Mouse (Mus musculus) hindbrain, embryonic 15.5 days (tissue): ENCODE data around the gene Hp. TPM values are rescaled to one million over a fixed set of nuclear protein-coding genes. Genes with fewer than 3 reads are reported as not detected.

Experiments used
- ATAC-seq: fragments of 200-750 bp; cut with Nextera tagmentation; 2 replicates; pipeline ENCODE4 v1.8.0; 2017; ENCODE audit warnings: low read depth, moderate number of reproducible peaks, moderate TSS enrichment; ENCODE audit not compliant: low FRiP score
- H3K27ac ChIP-seq: fragments of 300-500 bp; sonication (generic); replicated peaks from 2 replicates; pipeline ENCODE4 v1.5.1; 2015; ENCODE audit warnings: mild to moderate bottlenecking, inconsistent platforms
- H3K27me3 ChIP-seq: fragments of 300-500 bp; sonication (generic); 2 replicates; pipeline ENCODE4 v1.6.1; 2015; ENCODE audit warnings: control low read depth, inconsistent platforms
- H3K36me3 ChIP-seq: fragments of 300-500 bp; sonication (generic); 2 replicates; pipeline ENCODE4 v1.6.1; 2015; ENCODE audit warnings: control low read depth, inconsistent platforms
- H3K4me1 ChIP-seq: fragments of 300-500 bp; sonication (generic); replicated peaks from 2 replicates; pipeline ENCODE4 v1.6.1; 2015; ENCODE audit warnings: control low read depth, inconsistent platforms
- H3K4me2 ChIP-seq: fragments of 300-500 bp; sonication (generic); 2 replicates; pipeline ENCODE4 v1.6.1; 2015; ENCODE audit warnings: moderate library complexity, mild to moderate bottlenecking, inconsistent platforms
- H3K4me3 ChIP-seq: fragments of 300-500 bp; sonication (generic); 2 replicates; pipeline ENCODE4 v1.5.1; 2015; ENCODE audit warnings: mild to moderate bottlenecking, inconsistent platforms
- H3K9ac ChIP-seq: fragments of 300-500 bp; sonication (generic); 2 replicates; pipeline ENCODE4 v1.6.1; 2015; ENCODE audit warnings: inconsistent platforms
- H3K9me3 ChIP-seq: fragments of 300-500 bp; sonication (generic); 2 replicates; pipeline ENCODE4 v1.6.1; 2016; ENCODE audit warnings: control low read depth, inconsistent platforms
- WGBS: fragments of 180-500 bp; shearing (Covaris S2); methylation state at CpG from one replicate; pipeline ENCODE4 v1.1.7; 2015; 5-methylcytosine and 5-hydroxymethylcytosine counted together
- polyA plus RNA-seq: library from polyadenylated mRNA; unstranded; fragments of >200 nt; fragmentation: Nextera tagmentation; extraction: Ambion mirVana; gene quantifications from 2 replicates; pipeline ENCODE4 v1.2.1, GENCODE M21; 2015

Hp gene
- polyA plus RNA-seq, 1 experiment from 2014 or later: 0.51 TPM

DNA sequence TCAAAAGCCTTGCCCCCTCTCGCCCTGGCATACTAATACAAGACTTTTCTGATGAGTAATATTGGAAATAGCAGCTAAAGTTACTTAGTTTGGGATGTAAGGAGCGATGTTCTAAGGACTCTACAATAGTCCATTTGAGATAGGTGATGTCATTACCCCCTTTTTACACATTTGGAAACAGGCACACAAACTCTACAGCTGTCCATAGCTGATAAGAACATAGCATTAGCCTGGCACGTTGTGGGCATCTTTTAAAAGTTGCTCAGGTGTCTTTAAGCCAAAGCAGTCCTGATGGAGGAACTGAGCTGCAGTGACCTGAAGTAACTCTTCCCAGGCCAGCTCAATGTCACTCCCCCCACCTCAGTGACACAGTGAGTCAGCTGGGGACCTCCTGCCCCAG lies 12.4 kb upstream of the Hp start:
- no peak overlapping the region for H3K4me2 ChIP-seq
- no peak overlapping the region for H3K9ac ChIP-seq
- H3K4me3 ChIP-seq: no peak overlapping the region
- H3K4me1 ChIP-seq: no peaks in the 10 kb centered on the region
- peaks cover 9% of the 10 kb centered on the region; the same call in 1 of the 2 replicates for H3K36me3 ChIP-seq
- H3K27me3 ChIP-seq: no peaks in the 10 kb centered on the region
- WGBS: 91% methylated on average over 3 of the region's 3 CpGs
- H3K27ac ChIP-seq: no peak overlapping the region
- no peak for ATAC-seq
- no peaks in the 10 kb centered on the region for H3K9me3 ChIP-seq

DNA sequence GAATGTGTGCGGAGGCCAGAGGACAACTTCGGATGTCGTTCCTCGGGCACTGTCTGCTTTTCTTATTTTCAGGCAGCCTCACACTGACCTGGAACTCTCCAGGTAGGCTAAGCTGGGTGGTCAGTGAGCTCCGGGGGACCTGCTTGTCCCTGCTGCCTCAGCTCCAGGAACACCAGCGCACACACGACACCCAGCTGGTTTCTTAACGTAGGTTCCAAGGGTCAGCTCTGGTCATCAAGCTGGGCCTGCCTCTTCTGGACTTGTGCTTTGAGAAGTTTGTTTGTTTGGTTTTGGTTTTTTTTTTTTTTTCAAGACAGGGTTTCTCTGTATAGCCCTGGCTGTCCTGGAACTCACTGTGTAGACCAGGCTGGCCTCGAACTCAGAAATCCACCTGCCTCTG lies 11.9 kb upstream of the Hp start:
- no peak overlapping the region for H3K4me2 ChIP-seq
- ATAC-seq: no peak
- no peak overlapping the region for H3K4me3 ChIP-seq
- peaks cover 9% of the 10 kb centered on the region; the same call in 1 of the 2 replicates for H3K36me3 ChIP-seq
- WGBS: 86% methylated on average over 9 of the region's 9 CpGs
- no peak overlapping the region for H3K9ac ChIP-seq
- H3K27me3 ChIP-seq: no peaks in the 10 kb centered on the region
- H3K4me1 ChIP-seq: no peaks in the 10 kb centered on the region
- H3K27ac ChIP-seq: no peak overlapping the region
- no peaks in the 10 kb centered on the region for H3K9me3 ChIP-seq

- 70% methylated on average over 7 of the region's 7 CpGs for WGBS
These were observed 8.1 kb upstream of the Hp start for GRCm38 (mm10) chr8:109586972-109587504.

DNA sequence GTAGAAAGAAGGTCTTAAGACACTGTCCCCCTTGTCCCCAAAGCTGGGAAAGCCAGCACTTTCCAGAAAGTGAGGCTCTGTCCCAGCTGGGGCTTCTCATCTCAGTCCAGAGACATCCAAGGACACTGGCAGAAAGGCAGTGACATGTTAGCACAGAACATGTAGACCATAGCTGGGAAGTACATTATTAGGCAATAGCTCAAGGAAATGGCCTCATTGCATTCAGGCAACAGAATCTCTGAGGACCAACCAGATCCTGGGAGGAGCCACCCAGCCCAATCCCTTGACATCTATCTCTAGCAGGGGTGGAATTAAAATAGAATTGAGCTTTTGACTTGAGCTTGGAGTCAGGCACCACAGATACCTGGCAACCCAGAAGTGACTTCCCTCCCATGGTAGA lies 6.7 kb upstream of the Hp start:
- ATAC-seq: no peak
- Histone ChIP-seq H3K36me3 (no peaks in the 10 kb centered on the region), H3K27ac (no peak overlapping the region), H3K4me2 (no peak overlapping the region), H3K9ac (no peak overlapping the region), H3K27me3 (no peaks in the 10 kb centered on the region), H3K9me3 (no peaks in the 10 kb centered on the region), H3K4me3 (no peak overlapping the region), H3K4me1 (no peaks in the 10 kb centered on the region)

More at GRCm38 (mm10) chr8:109586972-109587504, 8.1 kb upstream of the Hp start:
- H3K27ac ChIP-seq: no peak overlapping the region
- no peaks in the 10 kb centered on the region for H3K36me3 ChIP-seq
- ATAC-seq: no peak
- H3K4me3 ChIP-seq: no peak overlapping the region
- no peaks in the 10 kb centered on the region for H3K27me3 ChIP-seq
- H3K9me3 ChIP-seq: no peaks in the 10 kb centered on the region
- H3K4me2 ChIP-seq: no peak overlapping the region
- no peaks in the 10 kb centered on the region for H3K4me1 ChIP-seq
- no peak overlapping the region for H3K9ac ChIP-seq

- no peak overlapping the region for H3K4me2 ChIP-seq
- H3K4me3 ChIP-seq: no peak overlapping the region
- no peak overlapping the region for H3K27ac ChIP-seq
- no peaks in the 10 kb centered on the region for H3K9me3 ChIP-seq
- 93% methylated on average over 3 of the region's 3 CpGs for WGBS
- H3K9ac ChIP-seq: no peak overlapping the region
- no peak for ATAC-seq
- no peaks in the 10 kb centered on the region for H3K36me3 ChIP-seq
- H3K27me3 ChIP-seq: no peaks in the 10 kb centered on the region
- no peaks in the 10 kb centered on the region for H3K4me1 ChIP-seq
These were observed 5.9 kb upstream of the Hp start for GRCm38 (mm10) chr8:109584830-109585229.

DNA sequence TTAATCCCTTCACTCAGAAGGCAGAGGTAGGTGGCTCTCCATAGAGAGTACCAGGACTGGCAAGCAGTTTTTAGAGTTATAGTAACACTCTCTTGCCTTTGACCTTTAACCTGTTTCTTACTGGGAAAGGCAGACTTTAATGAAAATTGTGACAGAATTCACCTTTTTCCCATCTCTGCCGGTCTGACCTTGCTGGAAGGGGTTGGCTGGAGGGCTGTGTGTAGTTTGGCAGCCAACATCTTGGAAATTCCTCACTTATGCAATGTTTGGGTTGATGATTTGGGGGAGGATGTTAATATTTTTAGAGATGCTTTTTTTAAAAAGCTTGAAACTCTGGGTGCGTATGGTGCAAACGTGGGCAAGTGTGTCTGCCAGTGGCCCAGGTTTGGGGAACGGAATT lies 5.3 kb upstream of the Hp start:
- Histone ChIP-seq H3K4me2 (no peak overlapping the region), H3K4me1 (no peaks in the 10 kb centered on the region), H3K4me3 (no peak overlapping the region), H3K27ac (no peak overlapping the region), H3K9me3 (no peaks in the 10 kb centered on the region), H3K27me3 (no peaks in the 10 kb centered on the region), H3K9ac (no peak overlapping the region), H3K36me3 (no peaks in the 10 kb centered on the region)
- WGBS: 88% methylated on average over 4 of the region's 4 CpGs
- ATAC-seq: no peak

GRCm38 (mm10) chr8:109576311-109576710 lies 2.7 kb downstream of the Hp start:
- no peaks in the 10 kb centered on the region for H3K9me3 ChIP-seq
- 79% methylated on average over 4 of the region's 4 CpGs for WGBS
- no peak overlapping the region for H3K27ac ChIP-seq
- no peaks in the 10 kb centered on the region for H3K27me3 ChIP-seq
- no peak overlapping the region for H3K9ac ChIP-seq
- no peaks in the 10 kb centered on the region for H3K36me3 ChIP-seq
- H3K4me2 ChIP-seq: no peak overlapping the region
- ATAC-seq: no peak
- no peak overlapping the region for H3K4me3 ChIP-seq
- no peaks in the 10 kb centered on the region for H3K4me1 ChIP-seq

GRCm38 (mm10) chr8:109571139-109571538 lies 7.8 kb downstream of the Hp start:
- Histone ChIP-seq H3K4me2 (no peak overlapping the region), H3K9me3 (no peaks in the 10 kb centered on the region), H3K27me3 (no peaks in the 10 kb centered on the region), H3K4me3 (no peak overlapping the region), H3K4me1 (peaks cover 7% of the 10 kb centered on the region), H3K27ac (no peak overlapping the region), H3K36me3 (no peaks in the 10 kb centered on the region), H3K9ac (no peak overlapping the region)
- 91% methylated on average over 12 of the region's 12 CpGs for WGBS
- no peak for ATAC-seq

DNA sequence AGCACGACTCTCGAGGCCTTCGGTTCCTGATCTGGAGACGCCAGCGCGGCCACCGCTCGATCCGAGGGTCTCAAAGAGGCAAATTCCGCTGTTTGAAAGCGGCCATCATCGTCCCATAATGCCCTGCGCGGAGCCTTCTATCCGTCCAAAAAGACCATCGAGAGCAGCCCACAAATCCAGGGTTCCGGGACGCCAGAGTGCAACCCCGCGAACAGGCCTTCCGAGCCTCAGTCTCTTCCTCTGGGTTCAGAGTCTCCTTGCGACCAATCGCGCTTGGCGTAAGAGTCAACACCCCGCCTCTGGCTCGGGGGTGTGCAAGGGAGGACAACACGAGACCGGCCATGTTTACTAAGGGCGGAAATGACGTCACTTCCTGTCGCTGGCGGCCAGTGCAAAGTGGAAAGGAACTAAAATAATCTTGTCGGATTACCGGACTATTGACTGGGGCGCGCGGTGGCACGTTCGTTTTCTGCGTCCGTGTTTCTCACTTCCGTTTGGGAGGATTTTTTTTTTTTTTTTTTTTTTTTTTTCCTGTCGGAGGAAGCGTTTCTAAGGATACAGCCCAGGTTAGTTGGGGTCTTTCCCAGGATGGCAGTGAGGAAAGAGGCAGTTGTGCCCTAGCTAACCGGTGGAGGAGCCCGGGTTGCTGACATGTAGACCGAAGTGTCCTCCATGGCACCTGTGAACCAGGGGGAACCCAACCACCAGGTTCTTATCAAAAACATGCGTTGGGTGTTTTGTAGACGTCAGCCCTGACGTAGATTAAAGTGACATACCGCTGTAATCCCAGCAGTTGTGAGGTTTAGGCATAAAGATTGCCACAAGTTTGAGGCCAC lies 13.3 kb downstream of the Hp start, which contains the start of the genes Dhx38 and Txnl4b:
TSS of gene Dhx38 (minus strand) at position 364 of the 836 bp plus-strand sequence.
TSS of gene Txnl4b (plus strand) at position 395 of the 836 bp plus-strand sequence.
- Histone ChIP-seq H3K4me2 (peak within 1 kb of the TSS; percentile 79), H3K27ac (peak within 1 kb of the TSS; percentile 87), H3K4me3 (peak within 1 kb of the TSS; percentile 74), H3K4me1 (peaks cover 22% of the 10 kb centered on the region), H3K36me3 (peaks cover 15% of the 10 kb centered on the region), H3K9me3 (no peaks in the 10 kb centered on the region), H3K9ac (peak within 1 kb of the TSS; percentile 80), H3K27me3 (no peaks in the 10 kb centered on the region)
- under 1% methylated on average over 52 of the region's 52 CpGs for WGBS
- peak; percentile 100 for ATAC-seq

DNA sequence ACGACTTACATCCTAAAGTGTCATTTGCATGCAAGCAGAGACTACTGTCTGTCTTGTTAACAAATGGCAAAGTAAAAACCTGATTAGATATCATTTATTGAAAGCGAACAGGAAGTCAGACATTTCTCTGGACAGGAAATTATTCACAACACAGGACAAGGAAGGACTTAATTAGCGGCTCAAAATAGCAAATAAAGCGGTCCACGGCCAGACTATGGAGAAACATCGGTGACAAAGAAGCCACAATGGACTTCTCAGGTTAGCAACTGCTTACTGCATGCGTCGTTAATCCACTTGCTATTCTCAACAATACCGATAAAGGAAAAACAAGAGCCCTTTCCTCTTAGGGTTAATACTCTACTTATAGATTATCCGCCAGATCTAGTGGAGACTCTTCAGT lies 14.2 kb downstream of the Hp start:
- whole genome bisulfite sequencing: 7% methylated on average over 10 of the region's 10 CpGs
- Histone ChIP-seq H3K9me3 (no peaks in the 10 kb centered on the region), H3K27ac (peak overlapping the region; percentile 87), H3K4me2 (peak overlapping the region; percentile 79), H3K36me3 (peaks cover 25% of the 10 kb centered on the region), H3K4me3 (peak overlapping the region; percentile 74), H3K9ac (peak overlapping the region; percentile 80), H3K4me1 (peaks cover 22% of the 10 kb centered on the region), H3K27me3 (no peaks in the 10 kb centered on the region)
- no peak for ATAC-seq

DNA sequence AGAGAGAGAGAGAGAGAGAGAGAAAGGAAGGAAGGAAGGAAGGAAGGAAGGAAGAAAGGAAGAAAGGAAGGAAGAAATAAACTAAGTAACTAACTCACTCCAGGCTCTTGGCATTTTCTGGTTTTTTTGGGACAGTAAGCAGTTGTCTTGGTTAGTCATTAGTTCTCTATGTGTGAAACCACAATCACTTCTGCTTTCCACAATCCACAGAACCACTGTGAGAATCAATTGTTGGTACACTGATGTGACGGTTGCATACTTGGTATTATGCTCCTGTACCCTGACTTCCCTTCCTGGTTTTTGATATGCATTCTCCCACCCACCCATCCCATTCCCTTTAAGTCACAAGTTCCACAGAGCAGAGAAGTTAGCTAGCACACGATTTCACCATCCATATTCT lies 15.1 kb downstream of the Hp start:
- no peak overlapping the region for H3K4me2 ChIP-seq
- H3K4me1 ChIP-seq: peaks cover 22% of the 10 kb centered on the region
- no peak overlapping the region for H3K27ac ChIP-seq
- 78% methylated on average over 2 of the region's 2 CpGs for WGBS
- no peaks in the 10 kb centered on the region for H3K9me3 ChIP-seq
- no peak for ATAC-seq
- no peak overlapping the region for H3K4me3 ChIP-seq
- H3K36me3 ChIP-seq: peaks cover 33% of the 10 kb centered on the region
- H3K9ac ChIP-seq: no peak overlapping the region
- H3K27me3 ChIP-seq: no peaks in the 10 kb centered on the region

GRCm38 (mm10) chr8:109551663-109552062 lies 27.3 kb downstream of the Hp start:
- Histone ChIP-seq H3K9ac (no peak overlapping the region), H3K4me3 (no peak overlapping the region), H3K9me3 (no peaks in the 10 kb centered on the region), H3K4me1 (no peaks in the 10 kb centered on the region), H3K36me3 (peaks cover 90% of the 10 kb centered on the region), H3K4me2 (no peak overlapping the region), H3K27ac (no peak overlapping the region), H3K27me3 (no peaks in the 10 kb centered on the region)
- ATAC-seq: no peak
- 41% methylated on average over 3 of the region's 3 CpGs for WGBS
